Mouse (Mus musculus): ENCODE measurements around the gene Ascc3.

DNA sequence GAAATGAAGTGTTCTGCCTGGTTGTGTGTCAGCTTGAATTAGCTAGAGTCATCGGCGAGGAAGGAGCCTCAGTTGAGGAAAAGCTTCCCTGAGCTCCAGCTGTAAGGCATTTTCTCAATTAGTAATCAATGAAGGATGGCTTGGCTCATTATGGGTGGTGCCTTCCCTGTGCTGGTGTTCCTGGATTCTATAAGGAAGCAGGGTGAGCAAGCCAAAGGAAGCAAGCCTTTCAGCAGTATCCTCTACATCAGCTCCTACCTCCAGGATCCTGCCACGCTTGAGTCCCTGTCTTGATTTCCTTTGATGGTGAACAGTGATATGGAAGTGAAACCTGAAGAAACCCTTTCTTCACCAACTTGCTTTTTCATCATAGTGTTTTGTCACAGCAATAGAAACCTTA, 118.8 kb downstream of the Ascc3 start:
- TF ChIP-seq CTCF (IDR thresholded peaks at IDR 0.05; ENCODE audit: insufficient read depth, low read length), result no peak
- no peak for TF ChIP-seq POLR2A (IDR thresholded peaks at IDR 0.05; ENCODE audit: borderline replicate concordance, extremely low read depth, low read depth, low read length)
